Mouse (Mus musculus) neural tube, embryonic 13.5 days (tissue): ENCODE results near the gene Cstf1. TPM values are rescaled to one million over a fixed set of nuclear protein-coding genes. Genes with fewer than 3 reads are reported as not detected.

Experiments used
- ATAC-seq: fragments of 200-750 bp; cut with Nextera tagmentation; 2 replicates; pipeline ENCODE4 v1.8.0; 2017; ENCODE audit warnings: low read depth, mild to moderate bottlenecking, moderate TSS enrichment, moderate library complexity
- H3K27ac ChIP-seq: fragments of 300-500 bp; sonication (generic); replicated peaks from 2 replicates; pipeline ENCODE4 v1.5.1; 2015; ENCODE audit warnings: moderate library complexity, mild to moderate bottlenecking, inconsistent platforms
- H3K27me3 ChIP-seq: fragments of 300-500 bp; sonication (generic); 2 replicates; pipeline ENCODE4 v1.6.1; 2015; ENCODE audit warnings: mild to moderate bottlenecking, inconsistent platforms
- H3K36me3 ChIP-seq: fragments of 300-500 bp; sonication (generic); 2 replicates; pipeline ENCODE4 v1.6.1; 2015; ENCODE audit warnings: mild to moderate bottlenecking, inconsistent platforms
- H3K4me1 ChIP-seq: fragments of 300-500 bp; sonication (generic); replicated peaks from 2 replicates; pipeline ENCODE4 v1.6.1; 2015; ENCODE audit warnings: inconsistent platforms
- H3K4me2 ChIP-seq: fragments of 300-500 bp; sonication (generic); 2 replicates; pipeline ENCODE4 v1.6.1; 2015; ENCODE audit warnings: inconsistent platforms, mild to moderate bottlenecking, moderate library complexity
- H3K4me3 ChIP-seq: fragments of 300-500 bp; sonication (generic); 2 replicates; pipeline ENCODE4 v1.5.1; 2015; ENCODE audit warnings: mild to moderate bottlenecking, inconsistent platforms
- H3K9ac ChIP-seq: fragments of 300-500 bp; sonication (generic); 2 replicates; pipeline ENCODE4 v1.6.1; 2015; ENCODE audit warnings: moderate library complexity, mild to moderate bottlenecking, inconsistent platforms
- H3K9me3 ChIP-seq: fragments of 300-500 bp; sonication (generic); 2 replicates; pipeline ENCODE4 v1.6.1; 2016; ENCODE audit warnings: inconsistent platforms
- WGBS: fragments of 180-500 bp; shearing (Covaris S2); methylation state at CpG from one replicate; pipeline ENCODE4 v1.1.7; 2015; 5-methylcytosine and 5-hydroxymethylcytosine counted together
- polyA plus RNA-seq: library from polyadenylated mRNA; unstranded; fragments of >200 nt; fragmentation: Nextera tagmentation; extraction: Ambion mirVana; gene quantifications from 2 replicates; pipeline ENCODE4 v1.2.1, GENCODE M21; 2015

Gene Cstf1
- 26.3 and 30.5 TPM in 2 replicates for polyA plus RNA-seq

DNA sequence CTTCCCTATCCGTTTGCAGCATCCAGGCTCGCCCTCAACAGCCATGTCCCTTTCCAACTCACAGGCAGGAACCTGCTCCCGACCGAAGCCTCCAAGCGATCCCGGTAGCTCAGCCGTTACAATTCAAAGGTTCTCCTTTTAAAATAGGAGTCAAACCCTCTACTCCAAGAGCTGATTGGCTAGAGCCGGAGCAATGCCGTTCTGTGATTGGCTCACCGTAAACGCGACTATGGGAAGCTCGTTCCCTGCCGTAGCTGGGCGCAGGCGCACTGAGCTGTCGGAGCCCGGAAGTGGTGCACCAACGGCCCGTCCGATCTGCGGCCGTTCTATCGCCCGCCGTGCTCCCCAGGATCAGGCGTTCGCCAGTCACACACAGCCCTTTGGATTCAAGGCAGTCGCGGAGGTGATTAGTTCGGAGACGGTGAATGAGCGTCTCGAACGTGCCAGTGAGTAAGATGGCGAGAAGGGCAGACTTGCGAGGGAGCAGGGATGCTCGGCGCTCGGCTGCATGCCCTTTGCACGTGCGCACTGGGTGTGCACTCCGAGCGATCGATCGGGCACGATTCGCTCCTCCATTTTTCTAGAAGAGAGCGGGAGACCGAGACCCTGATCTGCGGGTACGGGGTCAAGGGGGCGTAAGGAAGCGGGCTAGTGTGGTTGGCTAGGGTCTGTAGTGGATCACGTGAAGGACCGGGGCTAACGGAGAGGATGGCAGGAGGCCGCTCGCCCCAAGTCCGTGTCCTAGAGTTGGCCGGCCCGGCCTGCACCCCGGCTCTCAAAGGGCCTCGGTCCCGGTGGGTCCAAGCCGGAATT is at the start of gene Cstf1, which contains the start of gene Aurka:
Cstf1 (plus strand) TSS at position 271 of the 813 bp plus-strand sequence.
Aurka (minus strand) TSS at position 125 of the 813 bp plus-strand sequence.
- H3K9ac ChIP-seq, result peak within 1 kb of the TSS; percentile 94
- peak; percentile 98 for ATAC-seq
- H3K4me3 ChIP-seq, result peak within 1 kb of the TSS; percentile 96

DNA sequence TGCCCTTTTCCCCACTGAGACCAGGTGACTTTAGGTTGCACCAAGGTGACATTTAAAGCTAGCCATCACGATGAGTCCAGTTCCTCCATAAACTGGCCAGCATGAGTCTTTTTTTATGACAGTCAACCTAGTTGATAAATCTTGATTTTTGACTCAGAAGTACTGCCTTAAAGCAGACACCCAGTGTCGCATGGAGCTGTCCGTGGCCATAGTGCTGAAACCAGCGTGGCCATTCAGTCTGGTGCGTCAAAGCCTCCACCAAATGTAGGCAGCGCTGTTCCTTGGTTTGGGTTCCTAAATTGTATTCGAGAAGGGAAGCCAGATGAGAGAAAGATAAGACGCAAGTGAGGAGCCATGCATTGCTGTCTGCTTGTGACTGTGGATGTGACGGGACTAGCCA is 49.6 kb upstream of the Cstf1 start:
- WGBS, result 20% methylated on average over 9 of the region's 9 CpGs
- ATAC-seq, result no peak
- Histone ChIP-seq H3K36me3 (no peaks in the 10 kb centered on the region), H3K4me3 (no peak overlapping the region), H3K4me1 (no peaks in the 10 kb centered on the region), H3K27me3 (0 out of 2 replicates have a peak, but pooled peaks cover 3% of the 10 kb centered on the region), H3K27ac (no peak overlapping the region), H3K4me2 (no peak overlapping the region), H3K9ac (no peak overlapping the region), H3K9me3 (no peaks in the 10 kb centered on the region)

More for the DNA sequence above, at the start of gene Cstf1, which contains the start of gene Aurka:
- Histone ChIP-seq H3K27ac (peak within 1 kb of the TSS; percentile 89), H3K27me3 (no peaks in the 10 kb centered on the region), H3K4me2 (peak within 1 kb of the TSS; percentile 86), H3K9me3 (no peaks in the 10 kb centered on the region), H3K36me3 (peaks cover 40% of the 10 kb centered on the region), H3K4me1 (peaks cover 38% of the 10 kb centered on the region)
- under 1% methylated on average over 66 of the region's 66 CpGs for WGBS

DNA sequence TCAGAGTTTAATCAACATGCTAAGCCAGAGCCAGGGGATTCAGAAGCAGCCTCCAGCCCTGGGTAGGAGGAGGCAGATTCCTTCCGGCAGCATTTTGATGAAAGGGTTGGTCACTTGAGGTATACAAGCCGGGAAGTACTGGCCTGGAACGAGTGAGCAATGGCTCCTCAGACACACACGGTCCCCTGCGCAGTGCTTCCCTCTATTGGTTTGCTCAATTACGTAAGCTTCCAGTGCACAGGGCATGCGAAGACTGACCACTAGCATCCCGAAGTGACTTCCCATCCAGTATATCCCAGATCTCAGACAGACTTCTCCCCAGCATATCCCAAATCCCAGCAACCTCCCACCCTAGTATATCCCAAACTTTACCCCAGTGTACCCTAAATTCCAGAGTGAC is 42.2 kb upstream of the Cstf1 start:
- H3K4me1 ChIP-seq, result peaks cover 2% of the 10 kb centered on the region; the same call in 1 of the 2 replicates
- H3K9me3 ChIP-seq, result no peaks in the 10 kb centered on the region
- peaks cover 26% of the 10 kb centered on the region for H3K27me3 ChIP-seq
- H3K4me3 ChIP-seq, result no peak overlapping the region
- no peaks in the 10 kb centered on the region for H3K36me3 ChIP-seq
- no peak for ATAC-seq
- H3K27ac ChIP-seq, result no peak overlapping the region
- H3K4me2 ChIP-seq, result no peak overlapping the region
- WGBS, result 58% methylated on average over 8 of the region's 8 CpGs
- no peak overlapping the region for H3K9ac ChIP-seq

DNA sequence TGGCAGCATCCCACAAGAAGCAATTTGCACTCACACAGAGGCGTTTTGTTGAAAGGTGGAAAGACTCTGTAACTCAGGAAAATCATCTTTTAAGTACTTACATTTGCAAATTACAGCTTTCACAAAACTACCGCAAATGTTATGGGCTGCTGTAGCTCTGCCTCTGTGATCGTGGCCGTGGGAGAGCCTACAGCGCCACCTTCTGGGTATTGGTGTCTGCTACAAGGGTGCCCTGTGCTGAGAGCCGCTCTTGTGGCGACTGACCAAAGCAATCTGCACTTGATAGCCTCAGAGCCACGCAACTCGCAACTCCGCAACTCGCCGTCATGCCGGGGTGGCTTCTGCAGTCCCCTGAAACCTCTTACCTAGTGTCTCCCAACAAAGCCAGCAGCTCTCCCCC is 41.3 kb upstream of the Cstf1 start:
- H3K27ac ChIP-seq, result no peak overlapping the region
- H3K4me2 ChIP-seq, result peak overlapping the region; percentile 48
- H3K4me1 ChIP-seq, result peaks cover 2% of the 10 kb centered on the region; the same call in 1 of the 2 replicates
- H3K36me3 ChIP-seq, result no peaks in the 10 kb centered on the region
- peak overlapping the region; percentile 11; the same call in 1 of the 2 replicates for H3K4me3 ChIP-seq
- peak; percentile 91 for ATAC-seq
- no peaks in the 10 kb centered on the region for H3K9me3 ChIP-seq
- peaks cover 26% of the 10 kb centered on the region for H3K27me3 ChIP-seq
- H3K9ac ChIP-seq, result peak overlapping the region; percentile 64; the same call in 1 of the 2 replicates
- WGBS, result 7% methylated on average over 13 of the region's 13 CpGs

DNA sequence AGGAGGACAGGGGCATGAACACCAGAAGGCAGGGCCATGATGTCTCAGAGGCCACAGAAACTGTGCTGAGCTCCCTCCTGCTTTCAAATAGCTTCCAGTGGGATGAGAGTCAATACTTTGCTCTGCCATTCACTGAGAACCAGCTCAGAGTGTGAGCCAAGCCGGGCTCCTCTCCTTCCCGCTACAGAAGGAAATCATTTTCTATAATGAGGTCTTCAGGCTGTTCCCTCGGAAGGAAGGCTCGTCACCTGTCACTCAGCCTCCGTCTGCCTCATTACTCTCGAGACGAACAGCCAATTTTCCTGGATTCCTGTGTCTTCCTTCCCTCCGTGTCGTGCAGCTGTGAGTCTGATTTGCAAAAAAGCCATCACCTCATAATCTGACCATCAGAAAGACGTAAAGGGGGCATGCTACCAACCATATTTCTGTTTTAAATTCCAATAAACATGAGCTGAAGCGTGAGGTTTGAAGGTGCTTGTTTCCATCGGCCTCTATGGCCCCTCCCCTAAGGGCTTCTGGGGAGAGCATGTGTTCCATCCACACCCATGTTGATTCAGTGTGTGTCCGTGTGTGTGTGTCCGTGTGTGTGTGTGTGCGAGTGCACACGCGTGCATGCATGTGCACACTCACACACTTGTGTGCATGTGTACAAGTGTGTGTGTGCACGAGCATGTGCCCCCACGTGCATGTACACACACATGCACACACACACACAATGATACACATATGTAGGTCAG is 32.1 kb upstream of the Cstf1 start:
- no peak for ATAC-seq

DNA sequence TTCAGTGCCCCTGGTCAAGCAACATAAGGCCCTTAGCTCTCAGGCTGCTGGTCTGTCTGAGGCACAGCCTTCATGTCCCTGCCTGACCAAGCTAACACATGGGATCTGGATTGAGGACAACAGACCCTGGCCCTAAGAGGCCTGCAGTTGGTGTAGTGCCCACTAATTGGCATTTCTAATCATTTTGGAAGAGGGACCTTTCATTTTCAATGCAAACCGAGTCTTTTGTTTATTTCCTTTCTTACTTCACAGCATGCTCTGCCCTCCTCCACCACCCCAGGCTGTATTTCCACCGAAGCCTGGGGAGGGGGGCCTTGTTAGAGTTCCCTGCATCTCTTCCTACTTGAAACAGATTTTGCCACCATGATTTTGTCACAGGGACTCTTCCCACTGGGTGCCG is 29.5 kb upstream of the Cstf1 start:
- Histone ChIP-seq H3K4me2 (no peak overlapping the region), H3K27me3 (no peaks in the 10 kb centered on the region), H3K4me3 (no peak overlapping the region), H3K9me3 (no peaks in the 10 kb centered on the region), H3K4me1 (peaks cover 24% of the 10 kb centered on the region), H3K9ac (no peak overlapping the region), H3K36me3 (no peaks in the 10 kb centered on the region), H3K27ac (no peak overlapping the region)
- WGBS, result 27% methylated on average over 3 of the region's 3 CpGs
- ATAC-seq, result no peak

More for the DNA sequence above, 32.1 kb upstream of the Cstf1 start:
- no peaks in the 10 kb centered on the region for H3K9me3 ChIP-seq
- 79% methylated on average over 19 of the region's 19 CpGs for WGBS
- H3K4me2 ChIP-seq, result no peak overlapping the region
- H3K27ac ChIP-seq, result no peak overlapping the region
- no peaks in the 10 kb centered on the region for H3K27me3 ChIP-seq
- no peaks in the 10 kb centered on the region for H3K36me3 ChIP-seq
- H3K4me3 ChIP-seq, result no peak overlapping the region
- no peak overlapping the region for H3K9ac ChIP-seq
- peaks cover 13% of the 10 kb centered on the region; the same call in 1 of the 2 replicates for H3K4me1 ChIP-seq

DNA sequence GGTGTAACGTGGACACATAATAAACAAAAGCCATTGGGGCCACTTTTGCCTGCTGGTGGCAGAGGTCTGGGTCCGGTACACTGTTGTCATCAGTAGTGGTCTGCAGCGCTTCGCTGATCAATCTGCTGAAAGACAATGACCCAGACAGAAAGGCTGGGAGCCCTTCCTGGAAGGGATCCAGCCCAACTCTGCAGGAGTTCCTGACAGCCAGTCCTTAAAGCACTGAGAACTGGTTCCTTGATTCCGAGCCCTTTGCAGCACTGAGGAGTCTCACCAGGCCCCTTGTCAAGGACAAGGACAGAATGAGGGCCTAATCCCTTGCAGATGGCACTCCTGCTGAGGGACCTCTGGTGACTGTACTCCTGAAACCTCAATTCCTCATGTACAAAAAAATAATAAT is 28.9 kb upstream of the Cstf1 start:
- Histone ChIP-seq H3K4me2 (no peak overlapping the region), H3K36me3 (no peaks in the 10 kb centered on the region), H3K27me3 (no peaks in the 10 kb centered on the region), H3K27ac (no peak overlapping the region), H3K9me3 (no peaks in the 10 kb centered on the region), H3K4me1 (peaks cover 31% of the 10 kb centered on the region), H3K4me3 (no peak overlapping the region), H3K9ac (no peak overlapping the region)
- ATAC-seq, result no peak
- 32% methylated on average over 5 of the region's 5 CpGs for WGBS

DNA sequence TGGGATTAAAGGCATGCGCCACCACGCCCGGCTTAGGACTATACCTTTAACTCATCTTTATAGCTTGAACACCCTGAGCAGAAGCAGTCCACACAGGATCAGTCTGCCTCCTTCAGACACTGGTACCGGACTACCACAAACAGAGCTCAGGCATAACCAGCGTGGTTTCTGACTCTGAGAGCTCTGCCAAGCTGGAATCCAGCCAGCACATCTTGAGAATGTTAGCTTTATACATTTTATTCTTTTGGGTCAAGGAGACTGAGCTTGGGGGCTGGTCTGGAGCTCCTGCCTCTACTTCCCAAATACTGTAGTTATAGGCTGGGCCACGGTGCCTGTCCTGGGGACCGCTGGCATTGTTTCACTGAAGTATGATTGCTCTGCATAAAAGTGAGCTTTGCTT is 26.7 kb upstream of the Cstf1 start:
- Histone ChIP-seq H3K9ac (no peak overlapping the region), H3K27me3 (no peaks in the 10 kb centered on the region), H3K27ac (no peak overlapping the region), H3K9me3 (no peaks in the 10 kb centered on the region), H3K4me1 (peaks cover 51% of the 10 kb centered on the region), H3K4me2 (no peak overlapping the region), H3K4me3 (no peak overlapping the region), H3K36me3 (no peaks in the 10 kb centered on the region)
- 88% methylated on average over 7 of the region's 7 CpGs for WGBS
- ATAC-seq, result no peak

DNA sequence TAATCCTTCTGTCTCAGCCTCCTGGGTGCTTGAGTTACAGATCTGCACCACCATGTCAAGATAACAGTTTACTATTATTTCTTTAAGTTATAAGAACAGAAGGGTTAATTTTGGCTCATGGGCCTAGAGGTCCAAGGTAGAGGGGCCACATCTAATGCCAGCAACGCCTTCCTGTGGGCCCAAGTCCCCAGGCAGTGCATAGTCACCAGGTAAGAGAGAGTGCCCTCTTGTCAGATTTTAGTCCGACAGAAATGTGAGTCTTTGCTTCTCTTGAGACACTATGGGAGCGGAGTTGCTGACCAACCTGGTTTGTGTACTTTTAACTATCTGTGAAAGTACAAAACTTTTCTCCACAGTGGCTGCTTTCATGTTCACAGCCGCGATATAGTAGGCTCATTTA is 25.8 kb upstream of the Cstf1 start:
- Histone ChIP-seq H3K4me2 (peak overlapping the region; percentile 98), H3K27ac (peak overlapping the region; percentile 65), H3K9ac (no peak overlapping the region), H3K36me3 (no peaks in the 10 kb centered on the region), H3K9me3 (no peaks in the 10 kb centered on the region), H3K4me3 (peak overlapping the region; percentile 75), H3K4me1 (peaks cover 59% of the 10 kb centered on the region), H3K27me3 (no peaks in the 10 kb centered on the region)
- 42% methylated on average over 5 of the region's 5 CpGs for WGBS
- no peak for ATAC-seq

DNA sequence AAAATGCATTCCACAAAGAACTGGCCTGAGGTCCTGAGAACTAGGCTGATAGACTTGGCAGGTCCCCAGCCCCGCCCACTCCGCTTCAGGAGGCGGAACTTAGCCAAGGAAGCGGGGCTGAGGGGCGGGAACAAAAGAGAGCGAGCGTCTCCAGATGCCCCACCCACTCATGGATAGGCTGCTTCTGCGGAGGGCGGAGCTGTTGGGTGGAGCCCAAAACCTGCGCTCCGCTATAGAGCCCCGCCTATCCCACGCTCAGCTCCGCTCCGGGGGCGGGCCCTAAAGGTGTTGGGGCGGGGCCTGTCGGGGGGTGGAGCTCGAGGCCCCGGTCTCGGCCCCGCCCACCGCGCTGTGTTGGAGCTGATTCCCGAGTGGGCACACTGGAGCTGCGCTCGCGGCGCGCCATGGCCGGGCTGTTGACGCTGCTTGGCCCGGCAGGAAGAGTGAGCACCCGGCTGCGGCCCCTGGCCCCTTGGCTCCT is 25.2 kb upstream of the Cstf1 start, which contains the start of gene Fam210b:
Fam210b (plus strand) TSS at position 308 of the 481 bp plus-strand sequence.
- peak; percentile 94 for ATAC-seq
- H3K9me3 ChIP-seq, result no peaks in the 10 kb centered on the region
- peak within 1 kb of the TSS; percentile 75 for H3K4me3 ChIP-seq
- peaks cover 59% of the 10 kb centered on the region for H3K4me1 ChIP-seq
- H3K4me2 ChIP-seq, result peak within 1 kb of the TSS; percentile 98
- H3K9ac ChIP-seq, result peak within 1 kb of the TSS; percentile 80
- 1% methylated on average over 35 of the region's 35 CpGs for WGBS
- H3K27ac ChIP-seq, result peak within 1 kb of the TSS; percentile 67
- no peaks in the 10 kb centered on the region for H3K27me3 ChIP-seq
- no peaks in the 10 kb centered on the region for H3K36me3 ChIP-seq

DNA sequence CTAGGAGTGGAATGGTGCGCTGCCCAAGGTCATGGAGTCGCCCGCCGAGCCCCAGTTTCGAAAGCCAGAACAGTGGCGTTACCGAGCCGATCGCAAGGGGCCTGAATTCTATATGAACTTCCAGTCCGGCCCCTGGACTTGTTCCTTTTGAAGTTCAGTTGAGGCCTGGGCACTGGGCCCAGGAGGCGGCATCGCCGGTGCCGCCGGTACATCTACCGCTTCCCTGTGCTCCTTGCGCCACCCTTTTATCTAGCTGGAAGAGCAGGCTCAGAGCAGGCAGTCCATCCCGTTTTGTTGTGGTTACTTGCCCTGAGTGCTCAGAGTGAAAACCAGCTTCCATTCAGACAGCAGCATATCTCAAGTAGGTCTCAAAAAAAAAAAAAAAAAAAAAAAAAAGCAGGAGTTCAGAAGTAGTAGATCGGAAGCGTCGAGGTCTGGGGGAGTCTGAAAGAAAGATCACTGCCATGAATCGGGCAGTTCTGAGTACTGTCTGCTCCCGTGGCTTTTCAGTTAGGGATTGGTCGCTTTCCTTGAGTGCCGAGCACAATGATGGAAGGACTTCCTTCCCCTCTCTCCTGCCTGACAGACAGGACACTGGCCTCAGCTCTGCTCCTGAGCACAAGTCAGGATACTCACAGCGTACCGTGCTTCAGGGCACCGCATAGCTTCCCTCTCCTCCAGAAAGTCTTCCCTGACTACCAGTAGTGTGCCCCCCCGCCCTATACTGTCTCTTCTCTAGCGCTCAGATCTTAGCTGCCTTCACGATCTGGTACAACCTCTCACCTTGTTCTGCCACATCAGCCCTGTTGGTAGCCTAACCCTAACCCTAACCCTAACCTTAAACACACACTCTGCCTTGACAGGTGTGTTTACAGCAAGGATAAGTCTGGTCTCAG is 24.2 kb upstream of the Cstf1 start:
- ATAC-seq, result peak; percentile 17
- H3K4me3 ChIP-seq, result peak overlapping the region; percentile 75
- H3K27me3 ChIP-seq, result no peaks in the 10 kb centered on the region
- 11% methylated on average over 31 of the region's 31 CpGs for WGBS
- H3K9me3 ChIP-seq, result no peaks in the 10 kb centered on the region
- peak overlapping the region; percentile 67 for H3K27ac ChIP-seq
- H3K9ac ChIP-seq, result peak overlapping the region; percentile 80
- H3K4me1 ChIP-seq, result peaks cover 52% of the 10 kb centered on the region
- H3K4me2 ChIP-seq, result peak overlapping the region; percentile 98
- H3K36me3 ChIP-seq, result no peaks in the 10 kb centered on the region
